8 mouse cellular contexts compared by ENCODE assay signal in genomic region chr16:43889208-43890004, GRCm38 (mm10). TPM values are rescaled to one million over a fixed set of nuclear protein-coding genes. Genes with fewer than 3 reads are reported as not detected.
A peak's percentile ranks its signal among the peaks of the same experiment; 100 is the strongest.
DNase-seq lines count a peak whose midpoint lies in the region; ATAC-seq and TF ChIP-seq lines count a peak whose summit lies in the region.

Gene Ccdc191 (plus strand): TSS chr16:43889800.

- H3K4me2 ChIP-seq in embryonic facial prominence, embryonic 14.5 days (ENCODE audit: low read depth, low read length) = peak within 1 kb of the TSS; percentile 89
- H3K4me2 ChIP-seq in limb, embryonic 13.5 days (replicated peaks) = peak within 1 kb of the TSS; percentile 76
- peak within 1 kb of the TSS; percentile 80 for H3K4me2 ChIP-seq in midbrain, embryonic 16.5 days (ENCODE audit: low read length)

- TF ChIP-seq EP300 in heart, adult 2 months (IDR thresholded peaks at IDR 0.05; ENCODE audit: insufficient read depth, low read depth, low read length) = peak; percentile 84

- H3K9ac ChIP-seq in embryonic facial prominence, embryonic 14.5 days (ENCODE audit: low read depth, low read length) = peak within 1 kb of the TSS; percentile 86
- peak within 1 kb of the TSS; percentile 87 for H3K9ac ChIP-seq in heart, adult 2 months (ENCODE audit: low read depth, low read length)
- peak within 1 kb of the TSS; percentile 85 for H3K9ac ChIP-seq in limb, embryonic 13.5 days
- H3K9ac ChIP-seq in midbrain, embryonic 16.5 days (ENCODE audit: low read depth, low read length) = peak within 1 kb of the TSS; percentile 87

- no peaks in the 10 kb centered on the region for H3K27me3 ChIP-seq in embryonic facial prominence, embryonic 14.5 days (replicated peaks; ENCODE audit: control insufficient read depth, insufficient read depth, low read length)
- no peaks in the 10 kb centered on the region for H3K27me3 ChIP-seq in heart, adult 2 months (ENCODE audit: control insufficient read depth, insufficient read depth, low read length)
- no peaks in the 10 kb centered on the region for H3K27me3 ChIP-seq in limb, embryonic 13.5 days
- H3K27me3 ChIP-seq in midbrain, embryonic 16.5 days (ENCODE audit: control insufficient read depth, insufficient read depth, low read depth, low read length) = no peaks in the 10 kb centered on the region

- intact Hi-C loops in heart, adult 2 months (cut with DNase I) = loop anchor here (2.0 to 5.0 kb wide), 2 partner anchors 173 to 248 kb away; partner anchors contain the start of genes Atp6v1a, Gramd1c and Naa50

- peak within 1 kb of the TSS; percentile 70 for H3K4me3 ChIP-seq in embryonic facial prominence, embryonic 14.5 days (ENCODE audit: low read depth, low read length)
- H3K4me3 ChIP-seq in heart, adult 2 months = peak within 1 kb of the TSS; percentile 86
- peak within 1 kb of the TSS; percentile 69 for H3K4me3 ChIP-seq in limb, embryonic 13.5 days
- H3K4me3 ChIP-seq in midbrain, embryonic 16.5 days (ENCODE audit: low read depth, low read length) = peak within 1 kb of the TSS; percentile 61

- no peaks in the 10 kb centered on the region; the same call in none of the 2 replicates for H3K79me2 ChIP-seq in heart, adult 2 months (replicated peaks; ENCODE audit: control insufficient read depth, insufficient read depth, low read length)

- peak; percentile 100 for ATAC-seq in embryonic facial prominence, embryonic 14.5 days (ENCODE audit: low read depth)
- peak; percentile 100 for ATAC-seq in limb, embryonic 13.5 days (ENCODE audit: low FRiP score, low read depth)
- peak; percentile 100 for ATAC-seq in midbrain, embryonic 16.5 days

- TF ChIP-seq CTCF in heart, adult 2 months (IDR thresholded peaks at IDR 0.05) = no peak

- no peaks in the 10 kb centered on the region for H3K9me3 ChIP-seq in embryonic facial prominence, embryonic 14.5 days (ENCODE audit: control insufficient read depth, low read length)
- no peaks in the 10 kb centered on the region for H3K9me3 ChIP-seq in limb, embryonic 13.5 days
- no peaks in the 10 kb centered on the region for H3K9me3 ChIP-seq in midbrain, embryonic 16.5 days (replicated peaks; ENCODE audit: control insufficient read depth, low read length, poor library complexity, severe bottlenecking)

- H3K27ac ChIP-seq in embryonic facial prominence, embryonic 14.5 days (replicated peaks; ENCODE audit: low read depth, low read length) = peak within 1 kb of the TSS; percentile 73
- H3K27ac ChIP-seq in heart, adult 2 months = peak within 1 kb of the TSS; percentile 87
- H3K27ac ChIP-seq in limb, embryonic 13.5 days = peak within 1 kb of the TSS; percentile 59; the same call in 1 of the 2 replicates
- peak within 1 kb of the TSS; percentile 81 for H3K27ac ChIP-seq in midbrain, embryonic 16.5 days (ENCODE audit: low read length)

- peak; percentile 100 for DNase-seq in 3T3-L1 (ENCODE audit: low read depth, low spot score)
- DNase-seq in adrenal gland, postnatal 4 days (ENCODE audit: low spot score in 2 of 2) = peak; percentile 93 to 97
- peak; percentile 100 for DNase-seq in embryonic facial prominence, embryonic 14.5 days (ENCODE audit: low spot score)
- peak; percentile 99 for DNase-seq in heart, adult 2 months
- DNase-seq in kidney, adult 8-10 months = peak; percentile 100
- DNase-seq in spleen, postnatal 10 days (ENCODE audit: low spot score in 2 of 2) = peak; percentile 93 to 99

- H3K36me3 ChIP-seq in embryonic facial prominence, embryonic 14.5 days (ENCODE audit: control insufficient read depth, insufficient read depth, low read length) = no peaks in the 10 kb centered on the region
- peaks cover 4% of the 10 kb centered on the region; the same call in 1 of the 2 replicates for H3K36me3 ChIP-seq in heart, adult 2 months (ENCODE audit: control insufficient read depth, insufficient read depth, low read length)
- no peaks in the 10 kb centered on the region for H3K36me3 ChIP-seq in limb, embryonic 13.5 days
- H3K36me3 ChIP-seq in midbrain, embryonic 16.5 days (ENCODE audit: control insufficient read depth, insufficient read depth, low read length) = no peaks in the 10 kb centered on the region

- peak; percentile 63; the same call in 1 of the 2 replicates for TF ChIP-seq POLR2A in heart, adult 2 months (IDR thresholded peaks at IDR 0.05; ENCODE audit: insufficient read depth, low read depth, low read length)

- H3K4me1 ChIP-seq in embryonic facial prominence, embryonic 14.5 days (ENCODE audit: control insufficient read depth, insufficient read depth, low read length) = peaks cover 17% of the 10 kb centered on the region
- peaks cover 2% of the 10 kb centered on the region for H3K4me1 ChIP-seq in heart, adult 2 months (ENCODE audit: control insufficient read depth, insufficient read depth, low read length)
- H3K4me1 ChIP-seq in limb, embryonic 13.5 days = peaks cover 16% of the 10 kb centered on the region
- peaks cover 16% of the 10 kb centered on the region for H3K4me1 ChIP-seq in midbrain, embryonic 16.5 days (ENCODE audit: control insufficient read depth, insufficient read depth, low read length)

- WGBS in embryonic facial prominence, embryonic 14.5 days = under 1% methylated on average over 32 of the region's 33 CpGs
- WGBS in heart, adult 2 months = under 1% methylated on average over 33 of the region's 33 CpGs
- WGBS in limb, embryonic 13.5 days = under 1% methylated on average over 33 of the region's 33 CpGs
- WGBS in midbrain, embryonic 16.5 days = under 1% methylated on average over 32 of the region's 33 CpGs

RNA-seq across cellular contexts. Expression of gene Ccdc191, which starts in this region (rescaled TPM):
- 1 to 10 TPM; 8.9 to 9.6 TPM for total RNA-seq in adrenal gland, postnatal 4 days (2021)
- 10.0 and 11.9 TPM in 2 replicates for polyA plus RNA-seq in embryonic facial prominence, embryonic 14.5 days (2014; fragmentation: Nextera tagmentation; extraction: Ambion mirVana)
- 1 to 10 TPM; 2.7 to 3.6 TPM for total RNA-seq in heart, adult 2 months (2021)
- 1.0 and 1.5 TPM in 2 replicates for polyA plus RNA-seq in heart, adult 2 months (2012; rRNA removed)
- polyA plus RNA-seq in limb, embryonic 13.5 days (2015; fragmentation: Nextera tagmentation; extraction: Ambion mirVana) = 13.6 and 15.9 TPM in 2 replicates
- 6.8 and 8.0 TPM in 2 replicates for polyA plus RNA-seq in midbrain, embryonic 16.5 days (2015; fragmentation: Nextera tagmentation; extraction: Ambion mirVana)

Comparison
In these comparisons a context has a peak if more than half of its experiments do, and no peak if none do; other contexts are left out.
1. Peak in every context shown above with its lines: DNase-seq, ATAC-seq, H3K4me3 ChIP-seq and H3K27ac ChIP-seq.